Mouse (Mus musculus) layer of hippocampus, postnatal 36 days (tissue): Measurements from ENCODE around the gene Ptges2. TPM values are rescaled to one million over a fixed set of nuclear protein-coding genes. Genes with fewer than 3 reads are reported as not detected.

Experiments used
- DNase-seq, 2 experiments: peaks; one replicate each; pipeline ENCODE4 v3.0.0; 2022
- total RNA-seq, 2 experiments: library from RNA; stranded (reverse); gene quantifications; 2 replicates each; pipeline ENCODE4 v1.2.3; 2021

Ptges2 gene
- total RNA-seq, 2 experiments from 2014 or later = 37.1 to 37.7 TPM

GRCm38 (mm10) chr2:32441550-32441949 lies 45.9 kb downstream of the Ptges2 start:
- no peak for DNase-seq

- DNase-seq = no peak
Measured at GRCm38 (mm10) chr2:32445535-32445934, 49.8 kb downstream of the Ptges2 start.

- DNase-seq = peak in 1 of 2 experiments; percentile 42
Measured at GRCm38 (mm10) chr2:32447264-32447936, 51.7 kb downstream of the Ptges2 start.

- no peak for DNase-seq
Measured at GRCm38 (mm10) chr2:32448480-32448879, 52.8 kb downstream of the Ptges2 start.

- DNase-seq = peak; percentile 37 to 54
Measured at GRCm38 (mm10) chr2:32449761-32450754, 54.4 kb downstream of the Ptges2 start, which contains the start of gene Naif1. Naif1 (plus strand) TSS chr2:32450457.

- peak; percentile 95 to 97 for DNase-seq
Measured at GRCm38 (mm10) chr2:32450881-32451844, 55.5 kb downstream of the Ptges2 start, which contains the start of gene Slc25a25. Slc25a25 (minus strand) TSS chr2:32451445.

GRCm38 (mm10) chr2:32451870-32452372 lies 56.2 kb downstream of the Ptges2 start:
- peak; percentile 99 for DNase-seq

- no peak for DNase-seq
Measured at GRCm38 (mm10) chr2:32452441-32452971, 56.8 kb downstream of the Ptges2 start.

- DNase-seq = no peak
Measured at GRCm38 (mm10) chr2:32453641-32454303, 58.1 kb downstream of the Ptges2 start.

GRCm38 (mm10) chr2:32454633-32455032 lies 58.9 kb downstream of the Ptges2 start:
- no peak for DNase-seq

- no peak for DNase-seq
Measured at GRCm38 (mm10) chr2:32455101-32455500, 59.4 kb downstream of the Ptges2 start.

Other genes with a start within 250 kb of the Ptges2 start
- gene Prrc2b, start 244.8 kb upstream of the Ptges2 start, total RNA-seq = 100 to 1,000 TPM; 271 to 276 TPM
- gene Pomt1, start 159.3 kb upstream of the Ptges2 start, total RNA-seq = 10 to 100 TPM; 25.6 to 26.4 TPM
- gene Uck1, start 135.7 kb upstream of the Ptges2 start, total RNA-seq = 10 to 100 TPM; 53.1 to 58.3 TPM
- gene Golga2, start 108.5 kb upstream of the Ptges2 start, total RNA-seq = 10 to 100 TPM; 79.9 to 81.2 TPM
- 100 to 1,000 TPM; 208 to 224 TPM for gene Swi5, start 107.8 kb upstream of the Ptges2 start, total RNA-seq
- 10 to 100 TPM; 69.8 to 94.5 TPM for gene Ciz1, start 43.6 kb upstream of the Ptges2 start, total RNA-seq
- gene Dnm1, start 42.6 kb upstream of the Ptges2 start, total RNA-seq = 1,000 to 10,000 TPM; 1,246 to 1,312 TPM
- gene 1110008P14Rik, start 14.0 kb upstream of the Ptges2 start, total RNA-seq = 100 to 1,000 TPM; 160 to 170 TPM
- gene Lcn2, start 7.6 kb upstream of the Ptges2 start, total RNA-seq = 10 to 100 TPM in 1 of 2 experiments, under 1 TPM in 1; 0.65 to 13.4 TPM
- 1 to 10 TPM; 4.2 to 4.4 TPM for gene Naif1, start 54.6 kb downstream of the Ptges2 start, total RNA-seq
- 10 to 100 TPM; 58.1 to 60.0 TPM for gene Slc25a25, start 55.5 kb downstream of the Ptges2 start, total RNA-seq
- gene Fam102a, start 139.4 kb downstream of the Ptges2 start, total RNA-seq = 10 to 100 TPM; 69.4 to 69.8 TPM
- gene Dpm2, start 175.0 kb downstream of the Ptges2 start, total RNA-seq = 10 to 100 TPM; 69.1 to 81.8 TPM
- gene Pip5kl1, start 178.9 kb downstream of the Ptges2 start, total RNA-seq = 1 to 10 TPM; 2.9 to 3.8 TPM
- gene 9430097D07Rik, start 179.8 kb downstream of the Ptges2 start, total RNA-seq = 1 to 10 TPM in 1 of 2 experiments, under 1 TPM in 1; 0.37 to 1.0 TPM
- gene St6galnac4, start 191.2 kb downstream of the Ptges2 start, total RNA-seq = 10 to 100 TPM; 35.6 to 41.2 TPM
- 100 to 1,000 TPM; 114 to 117 TPM for gene St6galnac6, start 203.8 kb downstream of the Ptges2 start, total RNA-seq
- 100 to 1,000 TPM; 114 to 119 TPM for gene Ak1, start 225.9 kb downstream of the Ptges2 start, total RNA-seq